Mouse (Mus musculus): ENCODE measurements around the gene Thra. TPM values are rescaled to one million over a fixed set of nuclear protein-coding genes. Genes with fewer than 3 reads are reported as not detected.

Thra gene
- polyA plus RNA-seq, 1 experiment: 83.9 TPM

DNA sequence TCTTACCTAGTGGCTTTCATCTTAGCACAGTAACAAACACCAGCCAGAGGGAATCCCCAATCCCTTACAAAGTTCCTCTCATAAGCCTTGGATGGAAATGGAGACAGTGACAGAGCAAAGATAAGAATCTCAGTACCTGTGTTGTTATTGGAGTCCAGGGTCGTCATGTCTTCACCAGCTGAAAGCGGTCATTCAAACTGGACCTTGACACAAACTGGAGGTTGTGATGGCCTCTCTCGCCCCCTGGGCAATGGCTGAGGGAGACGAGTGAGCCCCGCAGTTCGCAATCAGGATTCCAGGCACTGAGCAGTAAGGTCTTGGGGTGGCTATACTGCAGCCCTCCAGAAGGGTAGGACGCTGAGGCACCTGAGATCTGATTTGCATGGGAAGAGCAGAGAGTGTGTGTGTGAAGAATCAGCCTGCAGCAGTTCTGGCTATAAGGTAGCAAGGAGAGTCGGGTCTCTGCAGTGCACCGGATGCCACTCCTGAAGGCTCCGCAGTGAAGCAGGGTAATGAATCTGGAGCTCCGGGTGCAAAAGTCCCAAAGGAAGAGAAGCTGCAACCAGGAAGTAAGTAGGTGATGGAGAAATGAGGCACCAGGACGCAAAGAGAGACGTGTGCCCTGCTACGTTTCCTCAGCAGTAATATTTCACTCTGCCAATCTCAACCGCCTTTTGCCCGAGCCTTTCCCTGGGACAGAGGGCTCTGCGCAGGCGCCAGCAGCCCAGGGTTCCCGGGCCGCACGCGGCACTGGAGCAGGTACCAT is 34.3 kb downstream of the Thra start, which contains the start of gene Nr1d1:
Gene Nr1d1 (minus strand): TSS at position 752 of the 766 bp plus-strand sequence.
- Histone ChIP-seq H3K4me1 (ENCODE audit: control insufficient read depth, insufficient read depth, low read length) (peaks cover 8% of the 10 kb centered on the region), H3K4me3 (ENCODE audit: insufficient read depth, low read length) (peak within 1 kb of the TSS; percentile 83), H3K27ac (ENCODE audit: insufficient read depth, low read length) (peak within 1 kb of the TSS; percentile 97)
- TF ChIP-seq CTCF (IDR thresholded peaks at IDR 0.05; ENCODE audit: borderline replicate concordance, insufficient read depth, low read length) (no peak), POLR2A (IDR thresholded peaks at IDR 0.05; ENCODE audit: low read depth, low read length) (peak; percentile 96)

DNA sequence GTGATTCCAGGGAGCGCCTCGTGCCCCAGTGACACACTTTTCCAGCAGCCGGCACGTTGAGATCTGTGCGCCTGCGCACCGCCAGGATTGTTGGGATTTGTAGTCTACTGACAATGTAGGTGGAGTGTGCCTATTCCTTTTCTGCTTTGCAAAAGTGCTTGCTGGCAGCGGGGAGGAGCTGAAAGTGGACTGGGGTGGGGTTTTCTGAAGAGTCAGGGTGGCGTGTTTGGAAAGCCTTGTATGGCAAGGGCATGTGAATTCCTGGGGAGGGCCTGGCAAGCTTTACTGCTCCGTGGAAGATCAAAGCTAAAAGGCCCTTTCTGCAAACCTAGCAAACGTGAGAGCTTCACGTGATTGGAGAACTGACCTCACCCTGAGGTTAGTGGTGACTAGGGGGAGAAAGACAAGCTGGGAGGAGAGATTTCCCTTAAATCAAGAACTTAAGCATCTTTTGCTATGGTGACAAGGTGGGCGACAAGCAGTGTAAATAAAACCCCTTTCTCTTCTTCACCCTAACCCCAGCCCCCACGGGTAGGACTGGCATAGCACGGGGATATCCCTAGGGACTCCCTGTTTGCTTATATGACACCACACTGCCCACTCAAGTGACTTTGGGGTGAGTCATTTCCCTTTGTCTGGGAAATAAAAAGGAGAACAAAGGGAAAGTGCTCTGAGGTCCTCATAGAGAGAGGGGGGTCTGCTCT is 35.1 kb downstream of the Thra start:
- Histone ChIP-seq H3K4me1 (ENCODE audit: control insufficient read depth, insufficient read depth, low read length) (peaks cover 8% of the 10 kb centered on the region), H3K27ac (ENCODE audit: insufficient read depth, low read length) (peak overlapping the region; percentile 97), H3K4me3 (ENCODE audit: insufficient read depth, low read length) (peak overlapping the region; percentile 12)
- TF ChIP-seq POLR2A (IDR thresholded peaks at IDR 0.05; ENCODE audit: low read depth, low read length) (no peak; the same call in 1 of the 2 replicates), CTCF (IDR thresholded peaks at IDR 0.05; ENCODE audit: borderline replicate concordance, insufficient read depth, low read length) (no peak)

DNA sequence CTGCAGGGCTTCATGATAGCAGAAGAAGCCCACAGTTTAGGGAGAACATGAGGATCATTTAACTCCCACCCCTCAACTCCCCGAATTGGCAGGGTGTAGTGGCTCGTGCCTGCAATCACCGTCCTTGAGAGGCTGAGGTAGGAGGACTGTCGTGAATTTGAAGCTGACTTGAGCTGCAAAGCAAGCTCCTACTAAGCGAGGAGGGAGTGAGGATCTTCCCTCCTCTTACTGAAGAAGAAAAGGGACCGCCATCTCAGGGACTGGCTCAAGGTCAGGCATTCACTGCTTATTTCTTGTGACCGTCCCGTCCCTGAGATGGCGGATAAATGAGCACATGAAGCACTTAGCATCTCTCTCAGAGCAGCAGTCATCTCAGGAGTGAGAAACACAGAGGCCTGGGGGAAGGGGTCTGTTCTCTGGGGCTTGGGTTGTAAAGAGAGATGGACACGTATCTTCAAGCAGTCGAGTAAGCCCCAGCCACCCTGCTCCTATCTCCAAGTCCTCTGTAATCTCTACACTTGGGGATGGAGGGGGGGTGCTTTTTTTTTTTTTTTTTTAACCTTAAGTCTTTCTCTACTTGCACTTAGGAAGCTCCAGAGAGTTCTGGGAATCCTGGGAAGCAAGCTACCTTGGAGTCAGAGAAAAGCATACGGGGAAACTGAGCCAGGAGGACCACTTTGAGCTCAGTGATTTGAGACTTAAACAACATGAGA is 35.8 kb downstream of the Thra start:
- Histone ChIP-seq H3K4me1 (ENCODE audit: control insufficient read depth, insufficient read depth, low read length) (peaks cover 8% of the 10 kb centered on the region), H3K27ac (ENCODE audit: insufficient read depth, low read length) (peak overlapping the region; percentile 97), H3K4me3 (ENCODE audit: insufficient read depth, low read length) (peak overlapping the region; percentile 12; the same call in 1 of the 2 replicates)
- TF ChIP-seq POLR2A (IDR thresholded peaks at IDR 0.05; ENCODE audit: low read depth, low read length) (0 out of 2 replicates have a peak, but pooled peaks have one; percentile 13), CTCF (IDR thresholded peaks at IDR 0.05; ENCODE audit: borderline replicate concordance, insufficient read depth, low read length) (no peak)

DNA sequence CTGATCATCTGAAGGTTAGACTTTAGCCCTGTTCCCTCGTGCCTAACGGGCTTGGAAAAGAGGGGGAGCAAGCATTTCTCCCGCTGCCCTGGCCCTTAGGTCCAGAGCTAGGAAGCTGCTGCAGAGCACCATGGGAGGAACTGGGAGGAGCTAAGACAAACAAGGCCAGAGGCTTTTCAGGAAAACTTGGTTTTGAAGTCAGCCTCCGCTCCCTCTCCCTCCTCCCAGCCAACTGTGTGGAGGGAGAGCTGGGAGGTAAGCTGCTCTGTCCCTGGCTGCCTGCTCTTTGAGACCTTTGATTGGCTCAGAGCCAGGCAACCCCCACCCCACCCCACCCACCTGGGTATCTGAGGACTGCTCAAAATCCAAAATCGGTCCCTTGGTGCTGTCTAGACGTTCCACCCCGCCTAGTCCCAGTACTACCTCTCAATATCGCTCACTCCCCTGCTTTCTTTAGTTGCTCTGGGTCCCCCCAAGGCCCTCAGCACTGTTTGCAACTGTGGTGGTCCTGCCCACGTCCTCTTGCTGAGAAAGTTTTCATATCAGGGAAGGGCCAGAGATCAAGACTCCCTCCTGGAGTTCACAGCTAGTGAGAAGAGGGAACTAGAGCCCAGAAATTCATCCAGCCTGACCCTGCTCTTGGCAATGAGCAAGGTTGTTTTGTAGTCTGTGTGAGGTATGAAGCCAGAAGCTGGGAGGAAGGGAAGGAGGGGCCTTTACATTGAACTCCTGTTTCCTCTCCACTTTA is 36.6 kb downstream of the Thra start:
- peaks cover 8% of the 10 kb centered on the region for H3K4me1 ChIP-seq (ENCODE audit: control insufficient read depth, insufficient read depth, low read length)
- H3K4me3 ChIP-seq (ENCODE audit: insufficient read depth, low read length): no peak overlapping the region
- TF ChIP-seq CTCF (IDR thresholded peaks at IDR 0.05; ENCODE audit: borderline replicate concordance, insufficient read depth, low read length) (no peak), POLR2A (IDR thresholded peaks at IDR 0.05; ENCODE audit: low read depth, low read length) (peak; percentile 64)
- peak overlapping the region; percentile 97 for H3K27ac ChIP-seq (ENCODE audit: insufficient read depth, low read length)

DNA sequence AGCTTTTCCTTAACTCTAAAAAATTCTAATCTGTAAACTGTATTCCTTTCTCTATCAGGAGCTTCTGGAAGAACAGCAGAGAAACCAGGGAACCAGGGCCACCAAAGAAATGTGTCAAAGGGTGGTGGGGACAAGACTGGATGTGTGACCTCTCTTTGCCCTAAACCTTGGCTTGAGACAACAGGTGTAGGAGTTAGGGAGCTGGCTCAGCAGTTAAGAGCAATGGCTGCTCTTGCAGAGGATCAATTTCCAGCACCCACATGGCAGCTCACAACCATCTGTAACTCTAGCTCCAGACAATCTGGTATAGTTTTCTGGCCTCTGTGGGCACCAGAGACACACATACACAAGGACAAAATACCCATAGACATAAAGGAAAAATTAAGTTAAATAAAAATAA is 37.5 kb downstream of the Thra start:
- Histone ChIP-seq H3K4me1 (ENCODE audit: control insufficient read depth, insufficient read depth, low read length) (peaks cover 10% of the 10 kb centered on the region), H3K4me3 (ENCODE audit: insufficient read depth, low read length) (no peak overlapping the region), H3K27ac (ENCODE audit: insufficient read depth, low read length) (no peak overlapping the region)
- TF ChIP-seq POLR2A (IDR thresholded peaks at IDR 0.05; ENCODE audit: low read depth, low read length) (no peak), CTCF (IDR thresholded peaks at IDR 0.05; ENCODE audit: borderline replicate concordance, insufficient read depth, low read length) (no peak)

DNA sequence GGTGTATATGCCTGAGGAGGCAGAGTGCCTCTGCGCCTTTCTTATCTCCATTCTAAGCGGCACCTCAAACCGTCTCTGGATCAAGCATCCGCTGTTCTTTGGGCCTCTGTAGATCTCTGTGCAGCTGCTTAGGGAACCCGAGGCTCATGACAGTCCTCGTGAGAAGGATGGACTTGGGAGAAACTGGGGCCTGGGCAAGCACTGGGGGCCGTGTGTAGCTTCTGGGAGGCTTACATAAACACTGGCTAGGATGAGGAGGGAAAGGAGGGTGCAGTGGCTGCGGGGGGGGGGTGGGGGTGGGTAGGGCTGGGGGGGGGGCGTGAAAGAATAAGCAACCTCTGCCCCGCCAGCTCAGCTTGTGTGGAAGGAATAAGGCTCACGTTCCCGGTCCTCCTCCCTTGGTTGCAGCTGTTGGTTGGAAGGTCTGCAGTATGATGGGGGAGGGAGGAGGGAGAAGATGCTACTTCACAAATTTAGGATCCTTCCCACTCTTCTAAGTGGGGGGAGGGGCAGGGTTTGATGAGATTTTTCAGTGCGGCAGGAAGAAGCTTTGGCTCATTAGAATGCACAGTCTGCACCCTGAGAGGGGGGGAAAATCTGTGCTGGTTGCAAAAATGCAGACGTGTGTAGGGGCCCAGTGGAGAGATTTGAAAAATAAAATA is 41.5 kb downstream of the Thra start:
- H3K4me3 ChIP-seq (ENCODE audit: insufficient read depth, low read length): no peak overlapping the region
- peaks cover 18% of the 10 kb centered on the region for H3K4me1 ChIP-seq (ENCODE audit: control insufficient read depth, insufficient read depth, low read length)
- TF ChIP-seq CTCF (IDR thresholded peaks at IDR 0.05; ENCODE audit: borderline replicate concordance, insufficient read depth, low read length) (no peak), POLR2A (IDR thresholded peaks at IDR 0.05; ENCODE audit: low read depth, low read length) (no peak)
- H3K27ac ChIP-seq (ENCODE audit: insufficient read depth, low read length): no peak overlapping the region

DNA sequence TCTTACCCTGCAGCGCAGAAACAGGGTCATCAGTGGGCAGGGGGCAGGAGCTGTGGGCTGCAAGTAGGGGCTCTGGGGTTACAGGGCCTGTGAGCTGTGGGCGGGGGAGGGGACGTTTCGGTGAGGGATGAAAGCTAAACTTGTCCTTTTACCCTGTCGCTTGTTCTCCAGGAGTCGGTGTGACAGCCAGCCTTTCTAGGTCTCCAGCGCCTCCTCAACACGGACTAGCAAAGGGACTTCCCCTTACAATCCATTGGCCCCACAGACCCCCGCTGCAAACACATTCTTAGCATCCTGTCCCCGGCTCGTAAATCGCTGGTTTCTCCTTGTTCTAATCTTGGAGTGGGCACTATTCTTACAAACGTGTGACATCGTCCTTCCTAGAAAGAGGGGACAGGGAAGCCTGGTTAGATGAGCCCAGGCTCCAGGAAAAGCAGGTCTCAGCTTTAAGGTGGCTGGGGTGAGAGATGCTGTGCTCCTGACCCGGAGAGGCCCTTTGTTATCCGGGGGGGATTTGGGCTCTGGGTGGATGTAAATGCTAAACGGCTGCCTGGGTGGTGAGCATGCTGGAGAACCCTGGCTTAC is 42.3 kb downstream of the Thra start:
- Histone ChIP-seq H3K4me3 (ENCODE audit: insufficient read depth, low read length) (0 out of 2 replicates have a peak overlapping the region, but pooled peaks have one; percentile 0), H3K4me1 (ENCODE audit: control insufficient read depth, insufficient read depth, low read length) (peaks cover 18% of the 10 kb centered on the region), H3K27ac (ENCODE audit: insufficient read depth, low read length) (peak overlapping the region; percentile 94)
- no peak for TF ChIP-seq POLR2A (IDR thresholded peaks at IDR 0.05; ENCODE audit: low read depth, low read length)
- TF ChIP-seq CTCF (IDR thresholded peaks at IDR 0.05; ENCODE audit: borderline replicate concordance, insufficient read depth, low read length): no peak

DNA sequence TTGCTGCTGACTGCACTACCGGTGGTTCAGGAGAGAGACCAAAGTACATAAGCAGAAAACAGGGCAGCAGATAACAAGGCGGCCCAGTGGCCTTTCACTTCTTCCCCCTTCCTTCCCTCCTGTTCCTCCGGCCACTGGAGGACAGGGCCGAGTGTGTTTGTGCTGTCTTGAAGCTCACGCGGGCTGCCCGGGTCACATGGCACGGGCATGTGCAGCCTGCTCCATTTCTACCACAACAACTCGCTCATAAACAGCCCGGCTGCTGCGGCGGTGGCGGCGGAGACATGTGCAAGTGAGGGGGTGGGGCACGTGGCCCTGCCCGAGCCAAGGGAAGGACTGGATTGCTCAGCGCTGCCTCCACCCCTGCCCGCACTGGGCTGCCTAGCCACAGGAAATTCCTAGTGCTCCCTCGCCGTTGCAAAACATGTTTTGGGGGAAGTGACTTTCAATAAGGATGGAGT is 42.8 kb downstream of the Thra start:
- Histone ChIP-seq H3K4me1 (ENCODE audit: control insufficient read depth, insufficient read depth, low read length) (peaks cover 18% of the 10 kb centered on the region), H3K27ac (ENCODE audit: insufficient read depth, low read length) (peak overlapping the region; percentile 94), H3K4me3 (ENCODE audit: insufficient read depth, low read length) (0 out of 2 replicates have a peak overlapping the region, but pooled peaks have one; percentile 0)
- TF ChIP-seq POLR2A (IDR thresholded peaks at IDR 0.05; ENCODE audit: low read depth, low read length) (peak; percentile 72), CTCF (IDR thresholded peaks at IDR 0.05; ENCODE audit: borderline replicate concordance, insufficient read depth, low read length) (no peak)
